Mouse (Mus musculus) thymus, postnatal 36 days (tissue): ENCODE results near the gene Gja1.

Source experiments
- DNase-seq, 2 experiments: peaks; one replicate each; pipeline ENCODE4 v3.0.0; 2022; ENCODE audit warnings: mixed read lengths in 2 of 2

Gja1 gene

GRCm38 (mm10) chr10:56415894-56416570 is 38.9 kb downstream of the Gja1 start:
- DNase-seq, result no peak

GRCm38 (mm10) chr10:56422518-56422917 is 45.4 kb downstream of the Gja1 start:
- DNase-seq, result no peak

GRCm38 (mm10) chr10:56425016-56425798 is 48.1 kb downstream of the Gja1 start:
- no peak for DNase-seq

GRCm38 (mm10) chr10:56426369-56426768 is 49.2 kb downstream of the Gja1 start:
- DNase-seq, result no peak

- DNase-seq, result no peak
Measured at GRCm38 (mm10) chr10:56427382-56427781, 50.3 kb downstream of the Gja1 start.

- no peak for DNase-seq
Measured at GRCm38 (mm10) chr10:56427827-56428226, 50.7 kb downstream of the Gja1 start.

DNA sequence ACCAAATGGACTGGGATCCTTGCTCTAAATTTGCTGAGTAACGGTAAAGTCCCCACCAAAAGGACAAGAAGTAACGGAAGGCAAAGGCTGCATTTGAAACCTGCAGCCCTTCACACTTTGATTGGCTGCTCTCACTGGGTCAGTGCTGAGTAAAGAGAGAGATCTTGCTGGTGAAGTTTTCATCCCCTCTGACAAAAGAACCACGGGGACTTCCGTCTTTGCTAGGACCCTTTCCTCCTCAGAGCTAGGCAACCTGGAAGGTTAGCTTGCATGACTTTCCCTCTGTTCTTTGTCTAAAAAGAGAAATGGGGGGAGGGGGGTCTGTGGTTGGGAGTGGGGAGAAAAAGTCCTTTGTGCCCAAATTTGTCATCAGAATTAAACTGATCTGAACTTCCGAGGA is 51.9 kb downstream of the Gja1 start:
- DNase-seq, result no peak

- no peak for DNase-seq
Measured at GRCm38 (mm10) chr10:56431600-56432389, 54.7 kb downstream of the Gja1 start.

GRCm38 (mm10) chr10:56432390-56432709 is 55.2 kb downstream of the Gja1 start:
- no peak for DNase-seq

- no peak for DNase-seq
Measured at GRCm38 (mm10) chr10:56437290-56437689, 60.2 kb downstream of the Gja1 start.

DNA sequence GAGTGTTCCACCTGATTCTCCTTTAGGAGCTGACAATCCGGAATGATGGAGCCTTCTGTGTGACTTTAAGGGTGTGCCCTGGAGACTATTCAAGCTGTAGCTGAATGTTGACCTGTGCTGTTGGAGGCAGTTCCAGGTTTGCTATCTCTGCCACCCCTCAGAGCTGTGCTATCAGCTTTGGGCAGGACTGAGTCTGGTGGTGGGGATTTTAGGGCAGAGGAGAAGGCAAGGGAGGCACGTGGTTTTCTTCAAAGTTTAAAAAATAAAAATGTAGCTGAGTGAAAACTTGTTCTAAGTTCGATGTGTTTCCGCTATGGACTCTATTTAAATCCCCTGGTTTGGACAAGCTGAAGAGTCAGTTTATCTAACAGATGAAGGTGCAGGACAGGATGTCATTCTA is 62.5 kb downstream of the Gja1 start:
- DNase-seq, result no peak

- DNase-seq, result no peak
Measured at GRCm38 (mm10) chr10:56444457-56444856, 67.3 kb downstream of the Gja1 start.

DNA sequence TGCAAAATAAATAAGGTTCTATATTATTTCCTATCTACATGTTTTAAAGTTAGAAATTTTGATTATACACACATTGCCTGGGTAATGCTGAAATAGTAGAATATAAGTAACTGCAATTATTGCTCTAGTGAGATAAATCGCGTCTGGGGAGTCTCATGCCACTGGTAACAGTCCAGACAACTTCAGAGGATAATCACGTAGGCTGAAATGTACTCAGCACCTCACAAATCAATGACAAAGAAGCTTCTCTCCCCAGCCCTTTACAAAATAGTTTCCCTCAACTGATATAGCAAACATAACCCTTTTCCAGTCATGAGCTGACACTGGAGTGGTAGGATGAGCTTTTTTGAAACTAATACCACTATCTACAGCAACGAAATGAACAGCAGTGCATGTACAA is 71.9 kb downstream of the Gja1 start:
- DNase-seq, result no peak
